Mouse (Mus musculus) kidney, postnatal 0 days (tissue): Measurements from ENCODE around the gene Spata48. TPM values are rescaled to one million over a fixed set of nuclear protein-coding genes. Genes with fewer than 3 reads are reported as not detected.

Source experiments
- ATAC-seq: fragments of 200-750 bp; cut with Nextera tagmentation; replicated peaks from 2 replicates; pipeline ENCODE4 v1.8.0; 2017; ENCODE audit warnings: low read depth, moderate number of reproducible peaks, moderate TSS enrichment, moderate library complexity; ENCODE audit not compliant: low FRiP score
- DNase-seq: peaks from one replicate; pipeline ENCODE4 v3.0.0-alpha.2; 2016; ENCODE audit warnings: low spot score
- H3K27ac ChIP-seq: fragments of 300-500 bp; sonication (generic); 2 replicates; pipeline ENCODE4 v1.5.1; 2014; ENCODE audit warnings: mild to moderate bottlenecking
- H3K27me3 ChIP-seq: fragments of 300-500 bp; sonication (generic); 2 replicates; pipeline ENCODE4 v1.6.1; 2014; ENCODE audit warnings: low read length, mixed read lengths; ENCODE audit not compliant: insufficient read depth
- H3K36me3 ChIP-seq: fragments of 300-500 bp; sonication (generic); 2 replicates; pipeline ENCODE4 v1.6.1; 2014; ENCODE audit warnings: low read length, mixed read lengths; ENCODE audit not compliant: insufficient read depth
- H3K4me1 ChIP-seq: fragments of 300-500 bp; sonication (generic); replicated peaks from 2 replicates; pipeline ENCODE4 v1.6.1; 2014; ENCODE audit warnings: antibody characterized with exemption, low read length, mixed read lengths; ENCODE audit not compliant: insufficient read depth
- H3K4me2 ChIP-seq: fragments of 300-500 bp; sonication (generic); 2 replicates; pipeline ENCODE4 v1.6.1; 2014; ENCODE audit warnings: mild to moderate bottlenecking, low read length, moderate library complexity, mixed read lengths
- H3K4me3 ChIP-seq: fragments of 300-500 bp; sonication (generic); replicated peaks from 2 replicates; pipeline ENCODE4 v1.5.1; 2014; ENCODE audit warnings: low read depth, low read length
- H3K9ac ChIP-seq: fragments of 300-500 bp; sonication (generic); 2 replicates; pipeline ENCODE4 v1.6.1; 2014; ENCODE audit warnings: low read depth, low read length
- H3K9me3 ChIP-seq: fragments of 300-500 bp; sonication (generic); replicated peaks from 2 replicates; pipeline ENCODE4 v1.6.1; 2016; ENCODE audit warnings: low read length, inconsistent platforms, mixed read lengths
- CTCF ChIP-seq: IDR thresholded peaks from 2 replicates; pipeline ENCODE4 v1.5.1; 2016; ENCODE audit warnings: antibody characterized with exemption, low read depth, mild to moderate bottlenecking, moderate library complexity
- WGBS: fragments of 180-500 bp; shearing (Covaris S2); extraction: QIAGEN DNeasy Blood & Tissue Kit; methylation state at CpG from one replicate; pipeline ENCODE4 v1.1.7; 2014; 5-methylcytosine and 5-hydroxymethylcytosine counted together
- polyA plus RNA-seq: library from polyadenylated mRNA; unstranded; fragments of >200 nt; fragmentation: Nextera tagmentation; extraction: Ambion mirVana; gene quantifications from 2 replicates; pipeline ENCODE4 v1.2.1, GENCODE M21; 2015

The Spata48 gene
- 2.3 and 2.9 TPM in 2 replicates for polyA plus RNA-seq

DNA sequence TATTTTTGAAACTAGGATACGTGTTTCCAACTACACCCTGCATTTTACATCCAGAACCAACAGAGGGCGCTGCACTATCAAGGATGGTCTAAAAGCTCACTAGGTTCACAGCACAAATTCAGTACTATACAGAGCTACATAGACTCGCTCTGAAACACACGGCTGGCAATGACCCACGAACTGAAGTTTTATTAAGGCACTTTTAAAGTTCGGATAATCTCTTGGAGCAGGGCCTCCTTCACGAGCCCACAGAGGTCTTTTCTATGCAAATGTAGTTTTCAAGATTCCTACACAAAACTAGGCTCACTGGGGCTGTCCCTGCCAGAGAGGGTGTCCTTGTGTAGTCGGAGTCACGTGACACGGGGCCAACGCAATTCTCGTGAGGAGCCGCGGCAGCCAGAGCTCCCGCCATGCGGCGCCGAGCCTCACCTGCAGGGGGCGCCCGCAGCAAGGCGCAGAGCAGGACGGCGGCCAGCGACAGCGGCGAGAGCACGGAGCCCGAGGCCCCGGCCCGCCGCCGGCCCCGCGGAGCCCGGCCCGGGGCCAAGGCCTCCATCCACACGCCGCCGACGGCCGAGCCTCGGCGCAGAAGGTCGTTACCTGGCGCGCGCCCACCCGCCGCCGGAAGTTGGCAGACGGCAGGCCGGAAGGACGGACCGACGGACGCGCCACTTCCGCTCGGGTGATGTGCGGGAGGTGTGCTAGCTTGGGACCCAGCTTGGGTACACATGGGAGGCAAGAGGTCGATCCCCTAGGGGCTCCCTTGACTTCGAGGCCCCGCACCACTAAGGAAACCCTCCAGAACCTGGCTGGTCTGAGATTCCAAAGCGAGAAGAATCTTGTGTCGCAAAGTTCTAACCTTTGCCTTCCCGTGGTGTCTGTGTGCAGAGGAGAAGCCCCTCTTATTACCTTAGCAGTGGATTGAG, at the start of gene Spata48, which contains the start of gene Zpbp:
Spata48 (plus strand) TSS at position 460 of the 926 bp plus-strand sequence.
Zpbp (minus strand) TSS at position 774 of the 926 bp plus-strand sequence.
- ATAC-seq (peak; percentile 97), DNase-seq (peak; percentile 95)
- no peaks in the 10 kb centered on the region for H3K36me3 ChIP-seq
- no peaks in the 10 kb centered on the region for H3K27me3 ChIP-seq
- H3K27ac ChIP-seq: peak within 1 kb of the TSS; percentile 66; the same call in 1 of the 2 replicates
- TF ChIP-seq CTCF: peak; percentile 74
- peak within 1 kb of the TSS; percentile 64 for H3K4me3 ChIP-seq
- H3K9ac ChIP-seq: peak within 1 kb of the TSS; percentile 78
- 0 out of 2 replicates have a peak, but pooled peaks cover 3% of the 10 kb centered on the region for H3K4me1 ChIP-seq
- peak within 1 kb of the TSS; percentile 60 for H3K4me2 ChIP-seq
- no peaks in the 10 kb centered on the region for H3K9me3 ChIP-seq
- 3% methylated on average over 66 of the region's 66 CpGs for WGBS

DNA sequence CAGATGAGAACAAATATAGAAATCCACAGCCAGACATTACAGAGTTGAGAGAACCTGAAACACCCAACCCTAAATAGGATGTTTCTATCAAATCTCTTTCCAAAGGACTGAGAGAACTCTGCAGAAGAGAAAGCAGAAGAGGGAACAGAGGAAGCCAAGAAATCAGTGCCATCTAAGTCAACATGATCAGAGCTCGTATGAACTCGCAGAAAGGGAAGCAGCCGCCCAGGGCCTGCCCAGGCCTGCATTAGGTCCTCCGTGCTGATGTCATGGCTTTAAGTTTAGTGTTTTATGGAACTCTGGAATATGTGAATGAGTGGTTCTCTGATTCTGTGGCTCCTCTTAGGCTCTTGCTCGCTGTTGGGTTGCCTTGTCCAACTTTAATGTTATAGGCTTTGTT, 47.7 kb upstream of the Spata48 start:
- no peak for ATAC-seq
- Histone ChIP-seq H3K27me3 (no peaks in the 10 kb centered on the region), H3K9me3 (no peaks in the 10 kb centered on the region), H3K4me1 (no peaks in the 10 kb centered on the region), H3K27ac (no peak overlapping the region), H3K9ac (no peak overlapping the region), H3K4me3 (no peak overlapping the region), H3K4me2 (no peak overlapping the region), H3K36me3 (no peaks in the 10 kb centered on the region)
- no peak for DNase-seq
- 81% methylated on average over 5 of the region's 5 CpGs for WGBS
- TF ChIP-seq CTCF: no peak

DNA sequence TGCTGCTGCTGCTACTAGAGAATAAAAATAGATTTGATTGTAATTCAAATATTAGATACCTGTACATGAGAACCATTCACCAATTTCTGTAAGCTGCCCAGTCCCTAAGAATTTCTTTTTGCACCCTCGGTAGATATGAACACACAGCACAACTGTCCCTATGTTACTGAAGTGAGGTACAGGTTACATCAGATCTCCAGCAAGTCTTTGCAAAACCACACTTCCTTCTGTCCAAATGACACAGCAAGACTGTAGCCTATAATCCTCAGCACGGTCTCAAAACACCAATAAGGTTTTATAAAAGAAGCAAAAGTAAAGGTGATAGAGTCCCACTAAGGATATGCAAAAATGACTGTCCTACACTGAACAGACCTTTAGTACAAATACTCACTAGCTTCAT, 44.5 kb upstream of the Spata48 start:
- no peak for ATAC-seq

DNA sequence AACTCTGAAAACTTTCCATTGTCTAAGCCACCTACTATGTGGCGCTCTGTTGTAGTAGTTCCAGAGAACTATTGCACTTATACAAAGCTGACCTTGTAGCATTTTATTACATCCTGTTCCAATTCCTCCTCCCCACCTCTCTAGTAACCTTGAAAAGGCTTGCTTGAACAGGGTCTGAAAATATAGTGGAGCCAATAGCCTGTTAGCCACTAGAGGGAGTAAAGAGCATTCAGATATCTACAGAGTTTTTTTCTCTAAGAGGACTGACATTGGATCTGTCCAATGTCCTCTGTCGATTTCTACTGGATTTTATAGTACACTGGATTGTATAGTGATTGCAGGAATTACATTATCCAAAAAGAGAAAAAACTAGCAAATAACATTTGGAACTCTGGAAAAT, 6.9 kb upstream of the Spata48 start:
- TF ChIP-seq CTCF: peak; percentile 70
- Histone ChIP-seq H3K9ac (no peak overlapping the region), H3K27me3 (no peaks in the 10 kb centered on the region), H3K9me3 (no peaks in the 10 kb centered on the region), H3K36me3 (no peaks in the 10 kb centered on the region), H3K4me3 (no peak overlapping the region), H3K4me2 (no peak overlapping the region), H3K4me1 (no peaks in the 10 kb centered on the region), H3K27ac (no peak overlapping the region)
- ATAC-seq (no peak; the same call in 1 of the 2 replicates), DNase-seq (peak; percentile 71)
- WGBS: 20% methylated on average over 2 of the region's 2 CpGs

More for the DNA sequence above, 44.5 kb upstream of the Spata48 start:
- H3K9ac ChIP-seq: no peak overlapping the region
- no peak overlapping the region for H3K4me3 ChIP-seq
- DNase-seq: no peak
- 79% methylated on average over 2 of the region's 2 CpGs for WGBS
- H3K9me3 ChIP-seq: no peaks in the 10 kb centered on the region
- no peaks in the 10 kb centered on the region for H3K27me3 ChIP-seq
- no peak overlapping the region for H3K4me2 ChIP-seq
- H3K36me3 ChIP-seq: no peaks in the 10 kb centered on the region
- TF ChIP-seq CTCF: no peak
- no peaks in the 10 kb centered on the region for H3K4me1 ChIP-seq
- H3K27ac ChIP-seq: no peak overlapping the region

- ATAC-seq (no peak; the same call in 1 of the 2 replicates), DNase-seq (no peak)
- H3K27me3 ChIP-seq: no peaks in the 10 kb centered on the region
- H3K4me2 ChIP-seq: peak overlapping the region; percentile 60
- peak overlapping the region; percentile 64 for H3K4me3 ChIP-seq
- no peak overlapping the region for H3K27ac ChIP-seq
- H3K36me3 ChIP-seq: no peaks in the 10 kb centered on the region
- no peaks in the 10 kb centered on the region for H3K9me3 ChIP-seq
- TF ChIP-seq CTCF: no peak
- H3K4me1 ChIP-seq: 0 out of 2 replicates have a peak, but pooled peaks cover 3% of the 10 kb centered on the region
- 81% methylated on average over 5 of the region's 5 CpGs for WGBS
- peak overlapping the region; percentile 78 for H3K9ac ChIP-seq
These were observed 632 bp downstream of the Spata48 start for GRCm38 (mm10) chr11:11462561-11462890.

DNA sequence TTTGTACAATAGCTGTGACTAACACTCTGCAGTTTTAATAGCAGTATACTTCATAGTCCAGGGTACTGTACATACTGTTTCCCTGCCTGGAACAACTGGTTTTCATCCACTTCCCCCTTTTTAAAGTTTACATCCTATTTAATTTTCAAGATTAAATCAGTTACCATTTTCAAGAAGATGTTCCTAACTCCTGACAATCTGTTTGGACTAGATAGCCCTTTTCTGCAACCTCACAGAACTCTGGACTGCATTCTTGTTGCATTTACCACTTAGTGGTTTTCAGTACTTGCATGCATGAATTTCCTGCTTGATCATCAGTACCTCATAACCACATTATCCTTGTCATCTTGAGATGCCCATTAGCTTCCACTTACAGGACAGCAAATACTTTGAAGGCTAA, 7.0 kb downstream of the Spata48 start:
- Histone ChIP-seq H3K9me3 (no peaks in the 10 kb centered on the region), H3K4me1 (no peaks in the 10 kb centered on the region), H3K4me3 (no peak overlapping the region), H3K27me3 (no peaks in the 10 kb centered on the region), H3K4me2 (no peak overlapping the region), H3K27ac (no peak overlapping the region), H3K9ac (no peak overlapping the region), H3K36me3 (no peaks in the 10 kb centered on the region)
- ATAC-seq (no peak), DNase-seq (no peak)
- TF ChIP-seq CTCF: no peak
